In genomic region chr15:74454543-74454942, GRCm38 (mm10) we compare ENCODE assay signal across 27 mouse cellular contexts.
DNase-seq lines count a peak whose midpoint lies in the region; ATAC-seq and TF ChIP-seq lines count a peak whose summit lies in the region.
"Had no signal": no experiment of that assay in that cellular context is flagged by ENCODE, and none has a peak within 500 bp of the region (broad histone marks: within the 10 kb centered on the region; RNA-seq: fewer than 3 reads in every experiment).

No protein-coding gene starts in this region.

- 70% methylated on average over 3 of the region's 3 CpGs for WGBS in hindbrain, postnatal 0 days
- WGBS in hindbrain, embryonic 16.5 days: 87% methylated on average over 3 of the region's 3 CpGs

- H3K27me3 ChIP-seq in hindbrain, postnatal 0 days (ENCODE audit: insufficient read depth, low read length): no peaks in the 10 kb centered on the region
- no peaks in the 10 kb centered on the region for H3K27me3 ChIP-seq in hindbrain, embryonic 16.5 days (replicated peaks; ENCODE audit: control insufficient read depth, insufficient read depth, low read length)
- H3K27me3 ChIP-seq: hindbrain, embryonic 15.5 days; intestine, embryonic 15.5 days; lung, embryonic 15.5 days; stomach, embryonic 15.5 days had no signal

- H3K4me1 ChIP-seq in hindbrain, postnatal 0 days (ENCODE audit: insufficient read depth, low read length): peaks cover 4% of the 10 kb centered on the region; the same call in 1 of the 2 replicates
- H3K4me1 ChIP-seq in hindbrain, embryonic 16.5 days (ENCODE audit: control insufficient read depth, insufficient read depth, low read depth, low read length): no peaks in the 10 kb centered on the region
- H3K4me1 ChIP-seq: megakaryocyte, embryonic 14.5 days had no signal

- no peaks in the 10 kb centered on the region for H3K36me3 ChIP-seq in hindbrain, postnatal 0 days (ENCODE audit: insufficient read depth, low read length)
- no peaks in the 10 kb centered on the region for H3K36me3 ChIP-seq in hindbrain, embryonic 16.5 days (ENCODE audit: control insufficient read depth, insufficient read depth, low read length)
- H3K36me3 ChIP-seq: heart, embryonic 12.5 days; hindbrain, embryonic 15.5 days; intestine, embryonic 15.5 days; lung, embryonic 15.5 days; midbrain, embryonic 12.5 days; stomach, embryonic 15.5 days had no signal

- H3K4me2 ChIP-seq in hindbrain, postnatal 0 days (ENCODE audit: low read depth, low read length): no peak overlapping the region
- H3K4me2 ChIP-seq in hindbrain, embryonic 16.5 days (ENCODE audit: low read length): no peak overlapping the region
- H3K4me2 ChIP-seq: forebrain, embryonic 13.5 days; heart, embryonic 12.5 days; hindbrain, embryonic 15.5 days; intestine, embryonic 15.5 days; lung, embryonic 15.5 days; midbrain, embryonic 12.5 days; stomach, embryonic 15.5 days had no signal

- no peak for ATAC-seq in hindbrain, postnatal 0 days
- ATAC-seq in hindbrain, embryonic 16.5 days: no peak
- ATAC-seq: forebrain, embryonic 13.5 days; intestine, embryonic 15.5 days; Patski had no signal

- TF ChIP-seq CTCF in hindbrain, postnatal 0 days (IDR thresholded peaks at IDR 0.05; ENCODE audit: low read depth): peak; percentile 35; the same call in 1 of the 2 replicates

- H3K9ac ChIP-seq in hindbrain, postnatal 0 days (replicated peaks; ENCODE audit: low read length): no peak overlapping the region
- H3K9ac ChIP-seq in hindbrain, embryonic 16.5 days (ENCODE audit: low read depth, low read length): no peak overlapping the region
- H3K9ac ChIP-seq: forebrain, embryonic 13.5 days; heart, embryonic 12.5 days; hindbrain, embryonic 15.5 days; intestine, embryonic 15.5 days; liver, embryonic 14.5 days; lung, embryonic 15.5 days; midbrain, embryonic 12.5 days; stomach, embryonic 15.5 days had no signal

- no peaks in the 10 kb centered on the region for H3K9me3 ChIP-seq in hindbrain, postnatal 0 days (ENCODE audit: low read length)
- no peaks in the 10 kb centered on the region for H3K9me3 ChIP-seq in hindbrain, embryonic 16.5 days (ENCODE audit: control insufficient read depth, low read length)
- H3K9me3 ChIP-seq: forebrain, embryonic 13.5 days; heart, embryonic 12.5 days; hindbrain, embryonic 15.5 days; intestine, embryonic 15.5 days; lung, embryonic 15.5 days; megakaryocyte, embryonic 14.5 days; midbrain, embryonic 12.5 days; stomach, embryonic 15.5 days had no signal

- DNase-seq in hindbrain, postnatal 0 days (ENCODE audit: low spot score): no peak
- peak; percentile 55 for DNase-seq in cerebellum, adult 11 months
- DNase-seq in cerebellum, adult 8-10 months: peak; percentile 70
- peak; percentile 71 to 77 for DNase-seq in cerebellum, postnatal 25 days
- DNase-seq in lung, postnatal 14 days: no peak
- no peak for DNase-seq in adipocyte (ENCODE audit: low spot score)
- DNase-seq in heart, adult 11 months: no peak
- DNase-seq: adrenal gland, postnatal 14 days; gastrocnemius, postnatal 14 days; heart, postnatal 4 days; kidney, adult 2 months; kidney, postnatal 36 days; liver; lung, postnatal 4 days; right cerebral cortex, postnatal 14 days; thymus, postnatal 25 days had no signal

- no peak overlapping the region for H3K4me3 ChIP-seq in hindbrain, postnatal 0 days (ENCODE audit: low read length)
- no peak overlapping the region for H3K4me3 ChIP-seq in hindbrain, embryonic 16.5 days (ENCODE audit: low read length)
- H3K4me3 ChIP-seq: forebrain, embryonic 13.5 days; heart, embryonic 12.5 days; hindbrain, embryonic 15.5 days; intestine, embryonic 15.5 days; lung, embryonic 15.5 days; megakaryocyte, embryonic 14.5 days; midbrain, embryonic 12.5 days; stomach, embryonic 15.5 days had no signal

- H3K27ac ChIP-seq in hindbrain, postnatal 0 days: no peak overlapping the region
- no peak overlapping the region for H3K27ac ChIP-seq in hindbrain, embryonic 16.5 days (ENCODE audit: low read depth, low read length)
- H3K27ac ChIP-seq: forebrain, embryonic 13.5 days; hindbrain, embryonic 15.5 days; intestine, embryonic 15.5 days; liver, embryonic 14.5 days; lung, embryonic 15.5 days; midbrain, embryonic 12.5 days; stomach, embryonic 15.5 days had no signal

Comparison
In these comparisons a context has a peak if more than half of its experiments do, and no peak if none do; other contexts are left out.
1. DNase-seq: peak in cerebellum, adult 11 months (single experiment), cerebellum, adult 8-10 months (single experiment) and cerebellum, postnatal 25 days (2 of 2); none in hindbrain, postnatal 0 days (single experiment), lung, postnatal 14 days (single experiment), adipocyte (single experiment) and heart, adult 11 months (single experiment).